Mouse (Mus musculus) A20 (cell line): ENCODE data around the gene Boll.
A peak's percentile ranks its signal among the peaks of the same experiment; 100 is the strongest.

Source experiments
- DNase-seq: peaks from one replicate; pipeline ENCODE4 v3.0.0-alpha.2; 2011; ENCODE audit warnings: low read depth, low spot score

Gene Boll

GRCm38 (mm10) chr1:55238496-55238895 is 124.8 kb downstream of the Boll start:
- peak; percentile 64 for DNase-seq

DNA sequence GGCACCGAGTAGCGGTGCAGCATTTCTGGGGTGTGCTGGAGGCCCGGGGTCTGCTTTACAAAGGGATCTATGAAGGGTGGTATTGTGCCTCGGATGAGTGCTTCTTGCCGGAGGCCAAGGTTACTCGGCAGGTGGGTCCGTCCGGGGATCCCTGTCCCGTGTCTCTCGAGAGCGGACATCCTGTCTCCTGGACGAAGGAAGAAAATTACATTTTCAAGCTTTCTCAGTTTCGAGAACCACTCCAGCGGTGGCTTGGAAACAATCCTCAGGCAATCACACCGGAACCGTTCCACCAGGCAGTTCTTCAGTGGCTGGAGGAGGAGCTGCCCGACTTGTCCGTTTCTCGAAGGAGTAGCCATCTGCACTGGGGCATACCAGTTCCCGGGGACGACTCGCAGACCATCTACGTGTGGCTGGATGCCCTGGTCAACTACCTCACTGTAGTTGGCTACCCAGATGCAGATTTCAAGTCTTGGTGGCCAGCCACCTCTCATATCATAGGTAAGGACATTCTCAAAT is 125.6 kb downstream of the Boll start:
- DNase-seq = peak; percentile 58

DNA sequence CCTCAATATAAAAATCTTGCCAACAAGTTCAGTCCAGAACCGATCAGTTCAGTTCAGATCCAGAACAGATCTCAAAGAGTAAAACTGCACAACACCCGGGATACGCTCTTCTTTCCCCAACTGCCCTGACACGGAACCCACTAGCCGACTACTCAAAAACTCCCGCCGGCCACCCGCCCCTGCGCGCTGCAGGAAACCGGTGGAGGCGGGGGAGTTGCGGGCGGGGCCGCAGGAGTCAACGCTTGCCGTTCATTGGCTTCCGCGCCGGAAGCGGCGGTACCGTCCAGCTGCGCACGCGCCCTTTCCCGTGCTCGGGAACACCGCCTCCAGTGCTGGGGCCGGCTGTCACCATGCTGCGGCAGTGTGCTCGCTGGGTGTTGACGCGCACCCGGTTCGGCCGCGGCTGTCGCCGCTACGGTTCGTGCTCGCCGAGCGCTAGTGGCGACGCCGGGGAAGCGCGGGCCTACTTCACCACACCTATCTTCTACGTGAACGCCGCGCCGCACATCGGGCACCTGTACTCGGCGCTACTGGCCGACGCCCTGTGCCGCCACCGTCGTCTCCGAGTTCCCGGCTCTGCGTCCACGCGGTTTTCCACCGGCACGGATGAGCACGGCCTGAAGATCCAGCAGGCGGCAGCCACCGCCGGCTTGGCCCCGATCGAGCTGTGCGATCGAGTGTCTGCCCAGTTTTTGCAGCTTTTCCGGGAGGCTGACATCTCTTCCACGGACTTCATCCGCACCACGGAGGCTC is 126.2 kb downstream of the Boll start, which contains the start of gene Mars2:
Gene Mars2 (plus strand): TSS at position 288 of the 753 bp plus-strand sequence.
- DNase-seq = peak; percentile 97

GRCm38 (mm10) chr1:55236487-55236886 is 126.8 kb downstream of the Boll start:
- DNase-seq = no peak

DNA sequence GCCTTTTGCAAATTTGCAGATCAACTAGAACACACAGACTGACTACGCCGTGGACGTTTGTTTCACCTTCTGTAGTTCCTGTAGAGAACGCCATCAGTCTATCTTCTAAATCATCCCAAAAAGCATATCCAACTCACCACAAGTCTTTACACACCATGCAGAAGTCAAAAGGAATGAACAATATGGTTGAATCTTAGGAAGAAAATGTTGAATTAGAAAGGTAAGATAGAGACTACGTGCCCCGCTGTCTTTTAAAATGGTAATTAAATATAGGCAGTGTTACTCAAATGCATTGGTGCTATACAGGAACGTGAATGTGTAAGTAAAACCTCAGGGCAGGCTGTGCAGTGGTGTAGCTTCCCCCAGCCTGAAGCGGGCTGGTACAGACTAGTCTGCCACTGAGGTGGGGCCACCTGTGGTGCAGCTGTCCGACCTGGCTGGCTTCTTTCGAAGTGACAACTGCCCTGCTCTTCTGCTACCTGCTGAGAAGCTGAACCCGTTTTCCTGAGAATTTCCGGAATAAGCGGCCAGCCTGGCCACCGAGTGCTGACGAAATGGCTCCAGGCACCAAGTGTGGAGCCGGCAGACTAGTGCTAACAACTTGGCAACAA is 128.3 kb downstream of the Boll start:
- DNase-seq = no peak

DNA sequence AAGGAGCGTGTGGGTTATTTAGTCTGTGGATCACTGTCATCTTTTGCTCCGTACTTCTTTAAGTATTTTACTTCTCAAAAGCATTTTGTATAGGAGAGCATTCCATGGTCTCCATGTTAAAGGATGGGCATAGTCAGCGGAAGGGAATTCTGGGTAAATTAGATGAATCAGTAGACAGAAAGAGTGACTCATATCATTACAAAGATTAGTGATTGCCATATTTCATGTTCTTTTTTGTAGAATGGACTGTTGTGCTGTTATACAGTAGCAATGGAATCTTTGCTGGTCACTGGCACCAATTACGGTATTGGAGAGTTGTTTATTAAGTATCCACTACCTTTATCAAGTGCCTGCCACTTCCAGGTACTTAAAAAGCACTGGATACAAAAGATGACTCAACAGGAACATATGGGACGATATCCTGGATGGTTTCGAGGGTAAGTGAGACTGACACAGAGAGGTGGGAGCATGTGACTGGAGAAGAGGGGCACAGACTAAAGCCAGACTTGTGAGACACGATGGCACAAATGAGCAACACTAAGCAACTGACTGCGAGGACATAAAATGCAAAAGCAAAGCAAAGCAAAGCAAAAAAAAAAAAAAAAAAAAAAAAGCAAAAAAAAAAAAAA is 134.9 kb downstream of the Boll start:
- DNase-seq = no peak

GRCm38 (mm10) chr1:55227376-55227775 is 135.9 kb downstream of the Boll start:
- no peak for DNase-seq

DNA sequence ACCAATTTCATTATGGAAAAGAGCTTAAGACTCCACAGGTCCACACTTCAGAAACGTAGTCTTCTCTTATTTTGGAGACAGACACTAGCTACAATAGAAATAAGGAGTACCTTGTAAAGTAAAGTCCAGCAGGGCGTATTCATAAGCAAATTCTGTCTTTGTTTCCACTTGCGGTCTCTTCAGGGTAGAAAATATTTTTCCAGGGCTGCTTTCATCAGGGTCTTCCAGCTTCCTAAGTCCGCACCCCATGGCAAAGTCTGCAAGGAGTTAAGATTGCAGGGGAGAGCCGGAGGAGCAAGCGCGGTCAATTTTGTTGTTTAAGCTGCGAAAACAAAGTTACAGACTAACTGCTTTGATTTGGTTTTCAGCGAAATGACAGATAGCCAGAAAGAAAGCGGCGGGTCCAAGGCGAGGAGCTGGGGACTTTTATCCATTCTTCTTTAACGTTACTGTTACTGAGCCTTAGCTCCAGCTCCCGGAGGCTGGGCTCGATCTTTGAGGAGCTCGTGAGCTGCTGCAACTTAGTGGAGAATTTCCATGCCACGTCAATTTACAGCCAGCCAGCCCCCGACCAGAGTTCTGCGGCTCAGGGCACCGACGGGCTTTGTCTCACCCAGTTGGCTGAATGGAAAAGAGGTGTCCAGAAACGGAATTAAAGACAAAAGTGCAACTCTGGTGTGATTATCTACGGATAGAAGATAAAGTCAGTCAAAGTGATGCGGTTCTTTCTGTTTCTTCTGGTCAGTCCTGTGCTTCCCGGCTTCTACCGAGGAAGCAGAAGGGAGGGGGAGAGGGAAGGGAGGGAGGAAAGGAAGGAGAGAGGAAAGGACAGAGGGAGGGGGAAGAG is 137.0 kb downstream of the Boll start, which contains the start of gene Rftn2:
Gene Rftn2 (minus strand): TSS at position 772 of the 847 bp plus-strand sequence.
- no peak for DNase-seq

- DNase-seq = no peak
Observed at GRCm38 (mm10) chr1:55225398-55225797, 137.9 kb downstream of the Boll start.

GRCm38 (mm10) chr1:55224111-55224510 is 139.2 kb downstream of the Boll start:
- no peak for DNase-seq

DNA sequence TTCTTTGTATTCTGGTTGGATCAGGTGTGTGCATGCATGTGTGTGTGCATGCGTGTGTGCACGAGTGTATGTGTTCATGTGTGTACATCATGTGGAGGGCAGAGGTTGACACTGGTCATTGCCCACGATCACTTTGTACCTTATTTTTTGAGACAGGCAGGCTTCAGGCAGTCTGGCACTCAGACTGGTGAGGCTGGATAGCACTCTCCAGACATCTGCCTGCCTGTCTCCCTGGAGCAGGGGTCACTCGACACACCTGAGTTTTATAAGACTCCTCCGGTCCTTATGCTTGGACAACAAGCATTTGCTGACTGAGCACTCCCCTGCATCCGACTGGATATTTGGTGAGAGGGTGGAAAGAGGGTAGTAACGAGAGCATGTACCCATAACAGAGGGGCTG is 140.2 kb downstream of the Boll start:
- DNase-seq = no peak

GRCm38 (mm10) chr1:55221352-55221751 is 141.9 kb downstream of the Boll start:
- DNase-seq = no peak

DNA sequence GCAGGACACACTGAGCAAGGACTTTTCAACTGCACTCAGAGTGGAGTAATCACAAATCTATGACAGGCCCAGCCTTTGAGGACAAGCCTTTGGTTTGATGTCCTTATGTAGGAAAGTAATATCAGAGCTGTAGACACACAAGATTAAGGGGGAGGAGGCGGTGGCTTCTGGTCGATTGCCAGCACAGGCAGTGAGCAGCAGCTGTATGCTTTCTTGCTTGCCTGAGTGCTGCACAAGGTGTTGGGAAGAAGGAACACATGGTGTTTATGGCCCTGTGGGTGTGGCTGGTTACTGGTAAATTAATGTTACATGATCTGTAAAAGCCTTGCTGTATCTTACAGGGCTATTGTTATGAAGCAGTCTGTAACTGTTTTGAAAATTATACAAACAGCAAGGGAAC is 146.1 kb downstream of the Boll start:
- no peak for DNase-seq

- DNase-seq = peak; percentile 88
Observed at GRCm38 (mm10) chr1:55215185-55215813, 148.0 kb downstream of the Boll start.

- DNase-seq = no peak
Observed at GRCm38 (mm10) chr1:55213936-55214335, 149.3 kb downstream of the Boll start.

DNA sequence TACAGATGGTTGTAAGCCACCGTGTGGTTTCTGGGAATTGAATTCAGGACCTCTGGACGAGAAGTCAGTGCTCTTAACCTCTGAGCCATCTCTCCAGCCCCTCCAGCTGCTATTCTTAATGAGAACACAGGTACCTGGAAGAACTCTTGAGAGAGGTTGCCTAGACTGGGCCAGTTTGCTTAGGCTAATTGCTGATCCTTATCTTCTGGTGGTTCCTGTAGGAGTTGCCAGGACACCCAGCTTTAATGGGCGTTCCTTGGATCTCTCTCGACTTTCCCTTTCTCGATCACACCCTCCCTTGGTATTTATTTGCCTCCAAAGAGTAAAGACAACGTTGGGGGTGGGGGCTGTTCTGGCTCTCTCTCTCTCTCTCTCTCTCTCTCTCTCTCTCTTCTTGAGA is 149.8 kb downstream of the Boll start:
- no peak for DNase-seq

- no peak for DNase-seq
Observed at GRCm38 (mm10) chr1:55212771-55213170, 150.5 kb downstream of the Boll start.

- no peak for DNase-seq
Observed at GRCm38 (mm10) chr1:55211081-55211480, 152.2 kb downstream of the Boll start.

GRCm38 (mm10) chr1:55210202-55210965 is 152.9 kb downstream of the Boll start:
- peak; percentile 90 for DNase-seq

- no peak for DNase-seq
Observed at GRCm38 (mm10) chr1:55208500-55209140, 154.6 kb downstream of the Boll start.
